Mouse (Mus musculus) T-cell, adult 2 months (primary cell): ENCODE data around the gene Tuba1b.
A peak's percentile ranks its signal among the peaks of the same experiment; 100 is the strongest.
"Not testable (repeated sequence)": the region's sequence is repeated elsewhere in the genome, so short reads cannot be mapped to it uniquely, and the experiment has no call there.

ENCODE experiments used
- DNase-seq: peaks from one replicate; pipeline ENCODE4 v3.0.0; 2022; ENCODE audit warnings: low spot score

Gene Tuba1b

DNA sequence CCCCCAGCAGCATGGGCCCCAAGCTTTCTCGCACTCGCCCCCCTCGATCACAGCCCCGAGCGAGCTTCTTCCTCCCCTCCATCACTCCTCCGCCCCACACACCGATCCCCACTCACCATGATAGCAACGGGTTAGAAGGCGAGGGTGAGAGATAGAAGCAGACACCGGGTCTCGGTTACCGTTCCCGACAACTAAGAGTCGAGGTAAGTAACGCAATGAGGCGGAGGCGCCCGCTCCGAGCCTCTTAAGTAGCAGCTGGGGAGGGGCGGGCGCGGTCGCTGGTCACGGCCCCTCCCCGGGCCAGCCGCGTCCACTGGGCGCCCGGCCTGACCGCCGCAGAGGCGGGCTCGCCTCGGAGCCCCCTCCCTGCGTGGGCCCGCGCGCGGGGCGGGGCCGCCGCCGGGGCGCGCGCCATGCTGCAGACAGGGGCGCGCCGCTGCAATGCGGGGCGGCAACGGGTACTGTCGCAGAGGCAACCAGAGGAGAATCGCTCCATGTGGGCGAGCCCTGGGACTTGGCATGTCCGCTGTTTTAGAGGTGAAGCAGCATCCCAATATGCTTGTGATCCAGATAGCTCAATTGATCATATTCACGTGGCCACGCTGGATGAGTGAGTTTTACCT is at the start of gene Tuba1b:
Gene Tuba1b, minus strand, starts transcription at position 349 of the 623 bp plus-strand sequence.
- DNase-seq, result peak; percentile 87

DNA sequence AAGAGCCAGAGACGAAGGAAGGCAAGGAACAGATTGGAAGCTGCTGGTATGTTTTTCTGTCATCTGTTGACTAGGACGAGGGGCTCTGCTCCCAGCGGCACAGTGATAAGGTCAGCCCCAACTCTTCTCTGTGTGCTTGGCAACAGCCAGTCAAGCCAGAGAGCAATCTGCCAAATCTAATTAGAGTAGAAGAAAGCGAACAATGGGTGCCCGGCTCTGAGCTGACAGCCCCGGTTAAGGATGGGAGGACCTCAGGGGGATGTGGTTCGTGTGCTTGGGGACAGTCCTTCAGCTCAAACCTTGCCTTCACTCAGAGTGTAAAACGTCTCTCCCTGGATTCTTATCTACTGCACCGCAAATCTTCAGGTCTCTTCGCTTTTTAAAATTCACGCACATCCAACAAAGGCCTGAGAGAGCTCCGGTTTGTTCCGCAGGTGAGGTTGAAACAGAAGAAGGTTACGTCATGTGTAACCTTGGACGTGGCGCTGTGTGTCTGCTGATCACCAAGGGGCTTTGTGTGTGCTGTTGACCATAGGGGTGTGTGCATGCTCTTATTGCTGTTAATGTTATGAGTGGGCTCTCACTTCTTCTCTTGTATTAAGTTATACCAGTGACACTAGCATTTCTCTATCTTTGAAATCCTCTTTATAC is 49.2 kb upstream of the Tuba1b start:
- DNase-seq, result no peak

DNA sequence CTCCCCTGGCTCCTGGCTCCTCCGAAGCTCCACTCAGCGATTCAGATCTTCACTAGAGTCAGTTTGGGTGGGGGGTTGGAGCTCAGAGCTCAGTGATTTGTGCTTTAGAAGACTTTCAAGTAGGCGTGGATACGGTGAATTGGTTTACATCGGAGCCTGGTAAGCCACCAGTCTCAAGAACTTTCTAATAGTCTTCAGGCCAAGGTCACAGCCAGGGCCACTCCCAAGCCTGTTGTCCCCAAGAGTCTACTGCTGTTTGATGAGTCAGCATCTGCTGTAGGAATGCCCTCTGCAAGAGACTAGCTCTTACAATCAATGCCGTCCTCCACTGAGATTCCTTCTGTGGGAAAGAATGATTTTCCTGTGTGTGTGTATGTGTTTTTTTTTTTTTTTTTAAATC is 47.7 kb upstream of the Tuba1b start:
- no peak for DNase-seq

DNA sequence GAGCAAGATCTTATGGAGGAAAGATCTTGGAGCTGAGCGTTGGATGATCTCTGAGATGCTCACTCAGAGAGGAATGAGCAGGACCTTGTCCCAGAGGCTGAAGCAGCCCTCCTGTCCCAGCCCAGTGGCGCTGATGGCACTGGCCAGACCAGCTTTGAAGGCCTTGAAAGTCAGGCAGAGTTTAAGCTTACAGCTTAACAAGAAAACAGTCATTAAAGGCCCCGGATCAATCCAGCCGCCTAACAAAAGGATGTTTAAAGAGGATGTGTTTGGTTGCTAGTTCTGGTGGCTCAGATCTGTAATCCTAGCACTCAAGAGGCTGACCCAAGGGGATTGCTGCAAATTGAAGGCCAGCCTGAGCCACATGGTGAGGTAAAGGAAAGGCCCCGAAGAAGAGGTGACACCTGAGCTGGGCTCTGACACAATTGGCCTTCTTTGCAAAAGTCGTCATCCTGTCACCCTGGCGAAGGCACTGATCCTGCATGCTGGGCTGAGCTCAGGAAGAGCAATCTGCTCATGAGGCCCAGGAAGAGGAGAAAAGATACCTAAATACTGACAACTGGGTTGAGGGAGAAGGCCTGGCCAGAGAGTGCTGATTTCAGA is 45.7 kb upstream of the Tuba1b start:
- DNase-seq, result no peak

DNA sequence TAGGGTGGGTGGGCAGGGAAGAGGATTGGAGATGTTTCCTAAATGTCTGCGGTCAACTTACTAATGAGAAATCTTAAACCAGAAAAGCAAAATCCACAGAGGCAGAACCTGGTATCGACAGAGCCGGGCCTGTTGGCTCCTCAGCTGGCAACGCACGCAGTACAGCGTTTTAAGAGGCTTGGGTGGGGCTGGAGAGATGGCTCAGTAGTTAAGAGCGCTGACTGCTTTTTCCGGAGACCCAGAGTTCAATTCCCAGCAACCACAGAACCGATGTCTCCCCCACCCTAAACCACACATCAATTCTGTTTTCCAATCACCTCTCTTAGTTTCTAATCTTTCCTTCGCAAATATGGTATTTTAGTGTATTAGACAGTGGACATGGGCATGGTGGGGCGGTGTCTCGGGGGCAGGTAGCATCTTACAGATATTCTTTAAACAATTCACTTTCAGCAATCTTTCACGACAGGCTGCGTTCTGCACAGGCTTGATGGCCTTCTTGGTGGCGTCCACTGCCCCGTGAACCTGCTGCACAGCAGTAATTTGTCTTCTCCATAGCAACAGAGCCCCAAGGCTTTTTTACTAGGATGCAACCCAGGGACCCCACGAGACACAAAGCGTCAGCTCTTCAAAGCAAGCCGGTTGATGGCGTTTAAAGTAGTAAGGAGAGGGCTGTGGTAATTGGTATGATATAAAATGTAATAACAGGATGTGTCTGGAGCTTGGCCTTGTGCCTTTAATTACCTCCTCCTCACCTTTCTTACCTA is 44.2 kb upstream of the Tuba1b start:
- DNase-seq, result no peak

DNA sequence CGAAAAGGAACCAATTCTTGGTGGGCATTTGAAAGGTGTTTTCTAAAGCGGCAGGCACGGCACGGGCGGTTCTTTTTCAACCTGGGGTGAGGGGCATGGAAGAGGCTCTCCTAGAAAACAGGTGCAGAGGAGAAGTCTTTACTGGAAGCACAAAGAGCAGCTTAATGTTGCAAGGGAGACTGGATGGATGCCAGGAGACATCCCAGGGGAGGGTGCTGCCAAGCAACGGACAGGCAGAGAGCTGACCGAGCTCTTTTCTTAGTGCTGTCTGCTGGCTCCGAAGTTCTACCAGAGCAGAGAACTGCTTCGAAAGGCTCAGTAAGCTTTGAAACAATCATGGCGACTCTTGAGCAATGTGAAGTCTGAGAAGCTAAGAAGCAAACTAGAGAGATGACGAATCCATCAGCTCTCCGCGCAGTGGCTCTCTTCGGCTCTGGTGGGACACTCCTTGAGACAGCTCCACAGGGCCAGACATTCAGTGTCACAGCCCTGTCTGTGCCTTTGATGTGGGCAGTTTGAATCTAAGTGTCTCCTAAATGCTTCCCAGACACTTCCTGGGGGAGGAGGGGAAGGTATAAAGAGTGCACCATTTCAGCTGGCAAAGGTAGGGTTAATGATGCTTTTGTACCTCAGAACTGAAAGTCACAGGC is 43.5 kb upstream of the Tuba1b start:
- no peak for DNase-seq

DNA sequence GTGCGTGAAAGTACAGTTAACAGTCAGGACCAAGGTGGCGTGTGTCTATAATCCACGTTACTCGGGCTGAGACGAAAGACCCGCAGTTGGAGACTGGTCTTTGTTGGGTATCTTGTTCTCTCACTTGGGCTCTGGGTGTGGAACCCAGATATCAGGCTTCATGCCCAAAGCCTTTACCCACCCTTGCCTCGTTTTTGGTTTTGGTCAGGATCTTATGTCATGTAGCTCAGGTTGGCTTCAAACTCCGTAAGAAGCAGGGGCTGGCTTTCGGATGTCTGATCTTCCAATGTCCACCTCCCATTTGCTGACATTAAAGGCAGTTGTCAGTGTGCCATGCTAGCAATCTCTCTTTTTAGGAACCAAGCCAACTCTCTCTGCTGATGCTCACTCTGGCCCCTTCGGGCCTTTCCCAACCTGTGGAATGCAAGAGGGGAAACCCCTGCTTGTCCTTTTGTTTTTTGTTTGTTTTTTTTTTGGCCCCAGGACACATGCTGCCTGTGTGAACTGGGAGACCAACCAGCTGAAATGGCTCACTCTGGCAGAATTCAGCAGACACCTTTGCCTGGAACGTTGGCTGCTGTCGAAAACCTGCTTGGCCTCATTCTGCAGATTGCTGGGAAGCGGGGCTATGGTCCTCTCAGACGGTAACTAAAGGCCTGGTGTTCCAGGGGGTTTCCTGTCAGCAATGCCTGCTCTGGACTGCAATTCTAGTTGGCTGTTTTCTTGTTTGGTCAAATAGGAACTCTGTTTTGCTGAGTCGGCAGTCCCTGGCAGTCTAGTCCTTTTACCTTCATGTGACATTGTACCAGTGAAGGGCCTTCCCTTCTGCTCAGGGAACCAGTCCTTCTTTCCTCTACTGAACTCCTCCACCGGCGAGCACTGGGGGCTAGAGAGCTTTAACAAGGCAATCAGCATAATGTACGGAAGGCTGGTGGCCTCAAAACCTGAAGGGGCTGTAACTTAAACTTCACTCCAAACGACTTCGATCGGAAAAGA is 42.7 kb upstream of the Tuba1b start:
- no peak for DNase-seq

DNA sequence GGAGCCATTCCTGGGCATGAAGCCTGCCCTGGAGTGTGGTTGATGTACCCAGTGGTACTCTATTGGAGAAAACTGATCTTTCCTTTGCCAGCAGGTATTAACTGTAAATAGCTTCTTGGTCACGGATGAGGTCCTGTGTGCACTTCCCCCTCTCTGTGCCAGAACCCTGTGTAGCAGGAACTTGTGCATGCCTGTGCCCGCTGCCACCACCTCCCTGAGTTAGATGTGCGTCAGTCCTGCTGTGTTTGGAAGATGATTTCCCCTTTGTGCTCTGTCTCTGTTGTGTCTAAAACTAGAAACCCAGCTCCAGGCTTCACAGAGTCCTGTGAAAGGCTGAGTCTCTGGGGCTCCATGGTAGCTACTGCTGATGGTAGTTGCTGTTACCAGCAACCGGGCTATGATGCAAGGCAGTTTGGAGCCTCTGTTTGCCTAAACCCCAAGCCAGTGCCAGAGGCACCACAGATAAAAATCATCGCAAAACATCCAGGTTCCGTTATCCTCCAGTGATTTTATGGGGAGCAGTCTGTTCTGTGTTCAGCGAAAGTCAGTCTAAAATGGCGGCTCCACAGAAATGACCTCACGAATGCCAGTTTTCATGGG is 38.8 kb upstream of the Tuba1b start:
- no peak for DNase-seq

DNA sequence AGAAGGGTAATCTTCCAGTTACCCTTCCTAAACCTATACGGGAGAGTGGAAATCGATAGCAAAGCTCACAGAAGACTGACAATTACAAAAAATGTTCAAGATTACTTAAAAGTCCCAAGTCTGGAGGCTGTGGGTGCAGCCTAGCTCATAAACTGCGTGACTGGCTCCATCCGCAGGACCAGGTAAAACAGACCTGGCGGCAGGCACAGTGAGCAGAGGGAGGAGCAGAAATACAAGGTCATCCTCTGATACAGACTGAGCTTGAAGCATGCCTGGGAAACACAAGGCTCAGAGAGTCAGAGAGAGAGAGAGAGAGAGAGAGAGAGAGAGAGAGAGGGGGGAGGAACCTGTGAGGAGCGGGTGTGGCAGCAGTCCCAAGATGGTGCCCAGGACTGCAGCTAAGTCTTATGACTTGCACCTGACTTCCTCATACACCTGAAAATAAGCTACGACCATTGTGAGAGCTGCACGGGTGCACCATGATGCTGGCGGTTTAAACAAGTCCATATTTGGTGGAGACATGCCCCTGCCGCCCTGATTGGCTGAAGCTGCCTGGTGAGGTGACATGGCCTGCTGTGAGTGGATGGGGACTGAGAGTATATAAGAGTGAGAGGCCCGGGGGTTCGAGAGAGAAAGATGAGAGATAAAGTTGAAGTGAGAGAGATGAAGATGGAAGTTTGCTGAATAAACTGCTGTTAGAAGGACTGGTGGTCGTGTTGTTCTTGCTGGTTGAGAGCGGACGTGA is 37.4 kb upstream of the Tuba1b start:
- not testable (repeated sequence) for DNase-seq

DNA sequence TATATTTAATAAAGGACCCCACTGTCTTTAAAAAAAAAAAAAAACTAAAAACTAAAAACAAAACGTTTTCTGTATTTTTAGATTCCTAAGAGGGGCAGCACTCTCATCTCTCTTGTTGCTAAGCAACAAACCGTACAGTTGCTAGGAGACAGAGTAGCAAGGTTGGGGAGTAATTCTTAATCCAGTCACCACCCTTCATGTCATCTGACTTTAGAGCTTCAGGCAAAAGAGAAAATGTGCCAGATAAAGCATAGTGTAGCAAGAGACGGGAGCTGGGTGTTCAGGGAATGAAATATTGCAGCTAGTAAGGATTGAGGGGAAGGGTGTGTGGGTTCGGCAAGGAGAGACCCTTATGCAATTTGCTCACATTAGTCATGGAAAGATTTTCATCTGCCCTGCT is 36.7 kb upstream of the Tuba1b start:
- DNase-seq, result no peak

DNA sequence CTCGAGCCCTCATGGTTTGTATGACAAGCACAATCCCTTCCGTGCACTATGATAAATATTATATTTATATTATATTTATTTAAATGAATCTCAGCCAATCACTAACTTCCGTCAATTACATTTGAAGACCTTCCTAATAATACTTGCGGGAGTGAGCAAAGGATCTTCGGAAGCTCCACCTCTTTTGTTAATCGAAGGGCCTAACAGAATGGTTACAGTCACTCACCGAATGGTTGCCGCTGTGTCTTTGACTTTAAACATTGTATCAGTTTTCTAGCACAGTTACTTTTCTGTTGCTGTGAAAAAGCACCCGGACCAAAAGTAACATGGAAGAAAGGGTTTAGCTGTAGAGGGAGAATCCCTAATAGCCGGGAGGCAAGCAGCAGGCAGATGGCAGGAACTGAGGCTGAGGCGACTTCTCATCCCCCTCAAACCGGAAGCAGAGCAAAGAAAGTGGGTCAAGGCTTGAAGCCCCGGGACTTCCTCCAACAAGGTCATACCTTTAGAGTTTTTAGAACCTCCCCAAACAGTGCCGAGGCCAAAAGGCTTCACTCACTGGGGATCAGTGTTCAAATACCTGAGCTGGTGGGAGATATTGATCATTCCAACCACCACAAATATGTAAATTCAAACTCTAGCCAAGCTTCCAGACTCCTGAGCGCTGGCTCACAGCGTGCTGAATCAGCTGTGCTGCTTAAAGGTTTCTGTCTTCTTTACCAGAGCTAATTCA is 35.2 kb upstream of the Tuba1b start:
- no peak for DNase-seq

DNA sequence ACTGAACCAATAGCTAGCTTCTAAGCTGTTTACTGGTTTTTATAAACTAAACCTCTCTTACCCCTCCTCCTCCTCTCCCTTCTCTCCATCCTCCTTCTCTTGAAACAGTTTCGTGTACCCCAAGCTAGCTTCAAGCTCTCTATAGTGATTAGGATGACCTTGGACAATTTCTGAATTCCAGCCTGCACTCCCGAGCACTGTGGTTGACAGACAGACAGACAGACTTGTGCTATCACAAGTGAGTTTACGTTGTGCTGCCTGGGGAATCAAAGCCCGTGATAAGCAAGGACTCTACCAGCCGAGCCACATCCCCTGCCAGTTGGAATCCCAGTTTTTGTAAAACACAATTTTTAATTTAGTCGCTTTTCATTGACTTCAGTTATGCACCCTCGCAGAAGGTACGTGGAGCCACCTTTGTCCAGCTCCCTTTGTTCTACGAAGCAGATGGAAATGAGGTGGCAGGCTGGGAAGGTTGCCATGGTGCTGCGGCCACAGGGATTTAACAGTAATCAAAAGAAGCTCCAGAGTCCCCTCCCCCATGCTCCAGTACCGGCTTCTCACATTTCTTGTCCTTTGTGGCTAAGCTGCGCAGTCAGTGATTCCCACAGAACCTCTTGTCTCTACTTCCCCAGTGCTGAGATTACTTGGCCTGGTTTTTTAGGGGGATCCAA is 34.5 kb upstream of the Tuba1b start:
- no peak for DNase-seq

DNA sequence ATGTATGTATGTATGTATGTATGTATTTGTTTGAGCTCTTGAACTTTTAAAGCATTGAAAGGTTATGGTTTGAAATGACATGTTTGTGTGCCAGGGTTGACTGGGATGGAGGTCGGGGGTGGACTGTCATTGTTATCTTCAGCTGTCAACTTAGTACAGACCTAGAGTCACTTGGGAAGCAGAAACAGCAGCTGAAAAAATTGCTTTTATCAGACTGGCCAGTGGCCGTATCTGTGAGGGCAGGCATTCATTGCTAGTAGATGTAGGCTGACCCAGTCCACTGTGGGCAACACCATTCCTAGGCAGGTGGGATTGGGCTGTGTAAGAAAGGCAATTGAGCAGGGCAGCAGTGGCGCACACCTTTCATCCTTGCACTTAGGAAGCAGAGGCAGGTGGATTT is 25.2 kb upstream of the Tuba1b start:
- no peak for DNase-seq

DNA sequence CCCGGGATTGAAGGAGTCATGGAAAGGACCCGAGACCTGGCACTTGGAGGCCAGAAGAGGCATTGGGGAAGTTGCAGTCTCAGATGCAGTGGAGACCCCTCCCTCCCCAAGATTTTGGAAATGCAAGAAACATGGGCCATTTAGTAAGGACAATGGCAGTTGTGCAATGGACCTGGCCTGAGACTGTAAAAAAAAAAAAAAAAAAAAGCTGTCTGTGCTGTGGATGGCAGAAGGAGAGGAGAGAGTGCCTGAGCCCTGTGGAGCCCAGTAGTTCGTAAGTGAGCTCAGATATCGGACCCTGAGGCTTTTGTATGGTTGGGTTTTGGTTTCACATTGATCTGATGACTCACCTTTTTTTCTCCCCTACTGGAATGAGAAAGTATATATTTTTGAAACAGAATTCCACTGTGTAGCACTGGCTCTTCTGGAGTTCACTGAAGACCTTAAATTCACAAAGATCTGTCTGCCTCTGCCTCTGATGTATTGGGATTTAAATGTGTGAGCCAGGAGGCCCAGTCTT is 24.6 kb upstream of the Tuba1b start:
- DNase-seq, result no peak

DNA sequence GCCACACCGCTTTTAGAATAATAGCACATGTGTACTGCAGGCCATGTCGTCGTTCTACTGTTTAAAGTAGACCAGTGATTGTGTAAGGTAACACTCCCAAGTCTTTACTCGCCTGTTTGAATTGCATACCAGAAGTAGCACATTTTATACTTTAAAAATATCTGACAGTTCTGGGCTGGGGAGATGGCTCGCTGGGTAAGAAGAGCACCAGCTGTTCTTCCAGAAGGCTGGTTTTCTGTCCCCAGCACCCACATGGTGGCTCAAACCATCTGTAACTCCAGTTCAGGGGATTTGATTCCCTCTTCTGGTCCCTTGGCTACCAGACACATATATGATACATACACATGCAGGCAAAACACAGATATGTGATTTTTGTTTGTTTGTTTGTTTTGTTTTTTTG is 23.1 kb upstream of the Tuba1b start:
- DNase-seq, result no peak

DNA sequence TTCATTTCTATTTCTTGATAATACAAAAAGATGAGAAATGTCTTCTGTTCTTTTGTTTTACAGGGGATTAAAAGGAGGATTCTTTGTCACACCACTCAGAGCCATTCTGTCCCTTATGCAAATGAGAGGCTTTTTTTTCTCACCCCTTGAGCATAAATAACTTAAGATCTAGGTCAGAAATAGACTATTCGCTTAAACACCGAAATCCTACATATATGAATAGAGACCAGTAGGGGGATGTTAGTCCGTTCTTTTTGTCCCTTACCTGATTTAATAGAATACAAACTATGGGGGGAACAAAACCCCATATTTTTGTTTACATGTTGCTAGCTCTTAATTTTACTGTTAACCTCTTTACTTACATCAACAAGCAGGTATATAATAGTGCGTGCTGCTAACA is 21.6 kb upstream of the Tuba1b start:
- no peak for DNase-seq

DNA sequence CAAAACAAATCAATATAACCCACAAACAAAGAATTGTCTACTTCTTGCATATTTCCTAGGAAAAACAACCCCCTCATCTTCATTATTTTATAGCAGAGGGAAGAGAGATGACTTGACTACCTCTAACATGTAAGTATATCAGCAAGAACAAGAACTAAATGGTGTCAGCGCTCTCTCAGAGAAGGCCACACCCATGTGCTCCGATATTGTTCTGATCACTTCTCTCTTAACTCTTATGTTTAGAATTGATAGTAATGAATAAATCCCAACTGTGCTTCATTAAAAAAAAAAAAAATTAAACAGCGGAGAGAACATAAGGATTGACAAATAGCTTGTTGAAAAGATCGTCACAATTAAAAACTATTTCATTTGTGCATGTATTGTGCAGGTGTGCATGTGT is 21.0 kb upstream of the Tuba1b start:
- no peak for DNase-seq

DNA sequence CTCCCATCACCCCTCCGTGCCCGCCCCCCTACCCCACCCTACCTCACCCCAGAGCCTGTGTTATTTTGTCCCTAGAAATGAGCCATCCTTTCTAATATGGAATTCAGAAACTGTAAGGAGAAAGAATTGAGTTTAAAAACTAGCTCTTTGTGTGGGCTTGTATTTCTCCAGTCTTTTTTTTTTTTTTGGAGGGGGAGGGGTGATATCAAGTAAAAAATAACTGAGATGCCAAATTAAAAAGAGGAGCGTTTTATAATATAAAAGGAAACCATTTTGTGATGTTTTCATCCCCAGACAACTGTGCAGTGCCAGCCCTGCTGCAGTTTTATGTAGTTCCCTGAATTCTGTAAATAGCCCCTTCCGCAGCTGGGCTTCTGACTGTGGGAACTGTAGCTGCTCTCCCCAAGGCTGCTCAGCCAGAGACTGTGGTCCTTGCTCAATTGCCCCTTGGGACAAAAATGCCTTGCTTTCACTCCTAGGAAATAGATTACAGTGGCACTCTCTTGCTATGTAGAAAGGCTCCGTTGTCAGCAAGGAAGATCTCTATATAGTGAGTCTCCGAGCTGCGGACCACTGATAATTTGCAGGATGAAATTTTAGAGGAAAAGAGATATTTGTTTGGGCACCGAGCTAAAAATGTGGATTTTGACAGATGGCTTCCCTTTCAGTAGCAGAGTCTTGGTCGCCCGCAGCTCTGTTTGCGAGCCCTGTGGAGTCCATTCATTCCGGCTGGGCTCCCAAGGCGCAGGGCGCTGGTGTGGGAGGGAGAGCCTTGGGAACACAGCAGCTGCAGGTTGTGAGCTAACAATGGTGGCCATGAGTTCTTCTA is 20.3 kb upstream of the Tuba1b start:
- no peak for DNase-seq
